Mouse (Mus musculus) liver, postnatal 0 days (tissue): ENCODE measurements around the gene Slc30a1.
A peak's percentile ranks its signal among the peaks of the same experiment; 100 is the strongest.

Experiments
- CTCF ChIP-seq: sonication (generic); IDR thresholded peaks from 2 replicates; pipeline ENCODE4 v1.5.1; 2016; ENCODE audit warnings: antibody characterized with exemption, low read depth
- EP300 ChIP-seq: IDR thresholded peaks from 2 replicates; pipeline ENCODE4 v1.6.1; 2016; ENCODE audit warnings: antibody characterized with exemption, low read depth, mild to moderate bottlenecking

GRCm38 (mm10) chr1:191955101-191955500 lies 48.5 kb downstream of the Slc30a1 start:
- TF ChIP-seq CTCF (0 out of 2 replicates have a peak, but pooled peaks have one; percentile 1), EP300 (no peak)
